Mouse (Mus musculus): ENCODE measurements around the gene Rpl22. TPM values are rescaled to one million over a fixed set of nuclear protein-coding genes. Genes with fewer than 3 reads are reported as not detected.

Gene Rpl22
- total and polyA plus RNA-seq, 3 experiments: 1,590 to 1,966 (median 1,935) TPM

DNA sequence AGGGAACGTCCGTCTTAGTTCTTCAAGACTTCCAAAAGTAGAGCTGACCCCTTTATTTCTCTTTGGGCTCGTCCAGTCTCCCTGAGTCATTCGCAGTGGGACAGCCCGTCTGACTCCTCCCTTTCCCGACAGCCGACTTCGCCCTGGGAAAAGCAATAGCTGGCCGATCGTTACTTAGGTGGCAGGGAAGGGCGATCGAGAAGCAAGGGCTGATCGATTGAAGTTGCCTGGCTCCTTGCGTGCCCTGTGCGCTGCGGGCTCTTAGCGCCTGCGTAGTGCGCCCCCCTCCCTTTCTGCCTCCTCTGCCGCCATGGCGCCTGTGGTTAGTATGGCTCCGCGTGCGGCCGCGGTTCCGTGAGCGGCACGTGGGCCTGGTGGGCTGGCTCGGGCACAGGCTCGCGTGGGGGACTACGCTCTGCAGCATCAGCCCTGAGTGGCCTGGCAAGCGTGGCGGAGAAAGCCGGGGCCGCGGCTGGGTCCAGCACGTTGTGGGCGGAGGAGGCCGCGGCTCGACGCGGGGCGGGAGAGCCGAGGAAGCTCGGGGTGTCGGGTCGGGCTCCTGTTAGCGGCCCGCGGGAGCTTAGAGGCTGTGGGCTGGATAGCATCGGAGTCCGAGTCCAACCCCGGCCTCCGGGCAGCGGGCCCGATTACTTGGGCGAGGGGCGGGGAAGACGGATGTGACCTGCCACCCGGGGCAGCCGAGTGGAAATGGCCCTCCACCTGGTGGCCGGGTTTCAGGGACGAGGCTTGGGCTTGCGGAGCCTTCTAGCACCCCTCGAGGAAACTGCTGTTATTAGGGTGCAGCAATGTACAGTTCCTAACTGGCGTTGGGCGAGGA is at the start of gene Rpl22 (continued):
- no peak for TF ChIP-seq CHD2 (IDR thresholded peaks at IDR 0.05; ENCODE audit: low read length)

DNA sequence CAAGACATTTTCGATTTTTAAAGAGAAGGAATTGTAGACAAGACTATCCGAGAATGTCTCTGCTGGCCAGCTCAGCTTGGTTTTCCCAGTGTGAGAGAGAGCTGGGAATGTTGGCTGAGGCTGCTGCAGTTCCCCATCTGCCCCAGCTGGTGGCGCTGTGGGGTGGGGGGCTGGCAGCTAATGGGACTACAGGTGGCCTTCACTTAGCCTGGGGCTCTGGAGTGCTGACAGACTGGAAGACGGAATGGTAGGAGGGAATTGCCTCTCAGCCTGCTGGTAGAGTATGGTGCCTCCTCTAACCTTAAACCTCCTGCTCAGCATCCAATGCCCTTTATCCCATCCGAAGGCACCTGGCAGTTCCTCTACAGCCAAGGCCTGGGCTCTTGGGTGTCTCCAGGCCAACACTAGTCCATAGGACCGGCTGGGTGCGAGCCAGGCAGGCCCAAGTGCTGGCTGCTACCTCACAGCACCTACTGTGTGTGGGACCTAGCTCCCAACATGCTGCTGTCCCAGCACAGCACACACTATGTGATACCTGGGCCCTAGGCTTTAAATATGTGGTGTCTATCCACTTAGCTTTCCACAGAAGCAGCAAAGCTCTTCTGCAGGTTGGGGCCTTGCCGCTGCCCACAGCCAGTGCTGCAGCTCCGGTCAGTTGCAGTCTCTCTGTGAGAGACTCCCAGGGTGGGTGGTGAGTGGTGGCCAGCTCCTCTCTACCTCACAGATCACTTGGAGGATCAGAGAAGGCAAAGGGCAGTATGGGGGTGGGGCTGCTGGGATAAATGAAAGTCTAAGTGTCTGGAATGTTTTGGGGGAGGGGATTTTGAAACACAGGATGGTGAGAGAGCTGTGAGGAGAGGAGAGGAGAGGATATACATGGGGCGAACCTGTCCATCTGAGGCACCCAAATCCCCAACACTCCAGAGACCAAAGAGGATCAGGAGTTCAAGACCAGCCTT is 48.9 kb upstream of the Rpl22 start:
- no peak overlapping the region for H3K27ac ChIP-seq (ENCODE audit: insufficient read depth, low read depth)
- in situ Hi-C loops (cut with MboI; ENCODE audit: low pct_ligation_motif_present, low pct_unique_long_range_greater_than_20kb, low sequenced_read_pairs) (loop anchor here (25.0 kb wide), 1 partner anchor 1836 kb away; no protein-coding TSS in a partner anchor), dilution Hi-C loops (cut with MboI; ENCODE audit: extremely low pct_ligation_motif_present, extremely low pct_unique_long_range_greater_than_20kb, low sequenced_read_pairs) (no loop called here)
- H3K4me1 ChIP-seq (ENCODE audit: control insufficient read depth in 1 of 2, insufficient read depth in 2 of 2): peaks cover 18 to 22% of the 10 kb centered on the region in 2 experiments
- H3K27me3 ChIP-seq (replicated peaks): peaks cover 2% of the 10 kb centered on the region
- no peak overlapping the region for H3K4me3 ChIP-seq (replicated peaks in 1 of 3; ENCODE audit: low read depth in 2 of 3, low read length in 2 of 3, poor library complexity in 1 of 3)
- TF ChIP-seq KAT2A (IDR thresholded peaks at IDR 0.05; ENCODE audit: insufficient replicate concordance, low read length) (no peak), POLR2AphosphoS2 (IDR thresholded peaks at IDR 0.05; ENCODE audit: low read depth, low read length) (no peak), CTCF (conservative IDR thresholded peaks at IDR 0.05 in 1 of 2, IDR thresholded peaks at IDR 0.05 in 1 of 2; ENCODE audit: low read depth in 2 of 2, low read length in 2 of 2) (peak in 1 of 2 experiments; percentile 51; a peak in 3 of 4 replicates), USF2 (conservative IDR thresholded peaks at IDR 0.05; ENCODE audit: low read depth, low read length) (no peak)
- no peak for DNase-seq (ENCODE audit: extremely low read depth)
- H3K9me3 ChIP-seq (replicated peaks; ENCODE audit: low read length): peaks cover 2% of the 10 kb centered on the region
- no peak overlapping the region for H3K9ac ChIP-seq (ENCODE audit: insufficient read depth, low read depth)
- no peak overlapping the region for H3K4me2 ChIP-seq (ENCODE audit: insufficient read depth, low read depth, poor library complexity, severe bottlenecking)
- H3K36me3 ChIP-seq (replicated peaks in 1 of 2; ENCODE audit: control insufficient read depth in 1 of 2, insufficient read depth in 1 of 2, low read length in 1 of 2): peaks cover 0 to 16% of the 10 kb centered on the region in 2 experiments
- no peaks in the 10 kb centered on the region for H3K79me2 ChIP-seq (replicated peaks; ENCODE audit: control insufficient read depth, extremely low read depth, insufficient read depth, poor library complexity, severe bottlenecking)

DNA sequence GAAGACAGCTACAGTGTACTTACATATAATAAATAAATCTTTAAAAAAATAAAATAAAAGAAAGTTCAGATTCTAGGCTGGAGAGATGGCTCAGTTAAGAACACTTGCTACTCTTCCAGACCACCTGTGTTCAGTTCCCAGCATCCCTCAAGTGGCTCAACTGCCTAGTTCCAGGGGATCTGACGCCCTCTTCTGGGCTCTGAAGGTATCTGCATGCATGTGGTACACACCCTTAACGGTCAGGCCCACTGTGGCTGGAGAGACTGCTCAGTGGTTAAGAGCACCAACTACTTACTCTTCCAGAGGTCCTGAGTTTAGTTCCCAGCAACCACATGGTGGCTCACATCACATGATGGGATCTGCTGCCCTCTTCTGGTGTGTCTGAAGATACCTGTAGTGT is 47.6 kb upstream of the Rpl22 start:
- Histone ChIP-seq H3K79me2 (replicated peaks; ENCODE audit: control insufficient read depth, extremely low read depth, insufficient read depth, poor library complexity, severe bottlenecking) (no peaks in the 10 kb centered on the region), H3K9ac (ENCODE audit: insufficient read depth, low read depth) (no peak overlapping the region), H3K27me3 (replicated peaks) (peaks cover 11% of the 10 kb centered on the region), H3K36me3 (replicated peaks in 1 of 2; ENCODE audit: control insufficient read depth in 1 of 2, insufficient read depth in 1 of 2, low read length in 1 of 2) (peaks cover 0 to 16% of the 10 kb centered on the region in 2 experiments), H3K27ac (ENCODE audit: insufficient read depth, low read depth) (no peak overlapping the region), H3K4me2 (ENCODE audit: insufficient read depth, low read depth, poor library complexity, severe bottlenecking) (no peak overlapping the region), H3K9me3 (replicated peaks; ENCODE audit: low read length) (peaks cover 2% of the 10 kb centered on the region), H3K4me1 (ENCODE audit: control insufficient read depth in 1 of 2, insufficient read depth in 2 of 2) (peaks cover 11 to 18% of the 10 kb centered on the region in 2 experiments), H3K4me3 (replicated peaks in 1 of 3; ENCODE audit: low read depth in 2 of 3, low read length in 2 of 3, poor library complexity in 1 of 3) (no peak overlapping the region)
- peak in 1 of 2 experiments; percentile 35; a peak in 2 of 4 replicates for TF ChIP-seq CTCF (conservative IDR thresholded peaks at IDR 0.05 in 1 of 2, IDR thresholded peaks at IDR 0.05 in 1 of 2; ENCODE audit: low read depth in 2 of 2, low read length in 2 of 2)
- no peak for TF ChIP-seq JUND (conservative IDR thresholded peaks at IDR 0.05; ENCODE audit: low read depth, low read length)
- no peak for TF ChIP-seq GABPA (IDR thresholded peaks at IDR 0.05; ENCODE audit: insufficient replicate concordance, low read depth, low read length)
- no peak for TF ChIP-seq ZKSCAN1 (IDR thresholded peaks at IDR 0.05; ENCODE audit: borderline replicate concordance, low read depth, low read length)
- TF ChIP-seq ZMIZ1 (IDR thresholded peaks at IDR 0.05; ENCODE audit: low read depth, low read length): no peak
- no peak for TF ChIP-seq USF1 (IDR thresholded peaks at IDR 0.05; ENCODE audit: low read depth, low read length)
- no peak for DNase-seq (ENCODE audit: extremely low read depth)
- dilution Hi-C loops (cut with MboI; ENCODE audit: extremely low pct_ligation_motif_present, extremely low pct_unique_long_range_greater_than_20kb, low sequenced_read_pairs) (no loop called here), in situ Hi-C loops (cut with MboI; ENCODE audit: low pct_ligation_motif_present, low pct_unique_long_range_greater_than_20kb, low sequenced_read_pairs) (loop anchor here (25.0 kb wide), 1 partner anchor 1834 kb away; no protein-coding TSS in a partner anchor)
